Mouse (Mus musculus) heart, adult 18-20 months (tissue): ENCODE data around the gene Pex11g. TPM values are rescaled to one million over a fixed set of nuclear protein-coding genes. Genes with fewer than 3 reads are reported as not detected.

ENCODE experiments used
- DNase-seq, 2 experiments: peaks; one replicate each; pipeline ENCODE4 v3.0.0; 2021 to 2022; ENCODE audit warnings: mixed read lengths in 1 of 2
- total RNA-seq, 2 experiments: library from RNA; stranded (reverse); gene quantifications; 2 replicates each; pipeline ENCODE4 v1.2.3; 2021

Gene Pex11g
- total RNA-seq, 2 experiments from 2014 or later: 3.6 to 4.2 TPM

DNA sequence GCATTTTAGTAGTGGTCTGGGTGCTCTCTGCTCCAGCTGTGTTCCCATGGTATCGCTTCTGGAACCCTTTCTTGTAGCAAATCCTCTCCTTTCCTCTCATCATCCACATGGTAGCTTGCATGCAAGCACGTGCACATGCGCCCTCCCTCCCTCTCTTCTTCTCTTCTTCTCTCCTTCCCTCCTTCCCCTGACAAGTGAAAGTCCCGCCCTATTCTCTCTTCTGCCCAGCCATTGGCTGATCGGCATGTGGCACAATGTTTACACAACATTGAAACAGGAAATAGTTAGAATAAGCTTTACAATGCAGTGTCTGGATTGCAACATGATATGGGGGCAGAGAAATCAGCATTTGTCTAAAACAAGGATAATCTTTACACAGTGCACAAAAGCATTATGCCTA, 14.1 kb upstream of the Pex11g start:
- no peak for DNase-seq

DNA sequence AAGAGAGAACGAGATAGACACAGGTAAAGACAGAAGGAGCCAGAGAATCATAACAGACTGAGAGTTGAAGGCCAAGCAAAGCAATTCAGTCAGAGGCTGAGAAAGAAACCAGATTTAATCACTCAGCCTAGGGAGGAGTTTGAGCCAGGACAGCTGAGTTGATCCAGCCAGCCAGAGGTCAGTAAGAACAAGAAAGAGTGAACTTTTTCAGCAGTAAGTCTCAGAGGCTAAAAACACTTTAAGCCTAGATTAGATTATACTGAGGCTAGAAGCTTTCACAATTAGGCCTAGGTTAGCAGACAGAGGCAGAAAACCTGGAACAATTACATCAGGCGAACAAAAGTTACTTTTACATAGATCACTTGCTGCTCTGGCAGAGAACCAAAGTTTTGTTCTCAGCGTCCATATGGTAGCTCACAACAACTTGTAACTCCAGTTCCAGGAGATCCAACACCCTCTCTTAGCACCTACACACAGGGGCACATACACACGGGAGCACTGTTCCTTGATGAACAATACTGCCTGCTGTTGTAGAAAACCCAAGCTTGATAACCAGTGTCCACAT, 12.8 kb upstream of the Pex11g start:
- no peak for DNase-seq

DNA sequence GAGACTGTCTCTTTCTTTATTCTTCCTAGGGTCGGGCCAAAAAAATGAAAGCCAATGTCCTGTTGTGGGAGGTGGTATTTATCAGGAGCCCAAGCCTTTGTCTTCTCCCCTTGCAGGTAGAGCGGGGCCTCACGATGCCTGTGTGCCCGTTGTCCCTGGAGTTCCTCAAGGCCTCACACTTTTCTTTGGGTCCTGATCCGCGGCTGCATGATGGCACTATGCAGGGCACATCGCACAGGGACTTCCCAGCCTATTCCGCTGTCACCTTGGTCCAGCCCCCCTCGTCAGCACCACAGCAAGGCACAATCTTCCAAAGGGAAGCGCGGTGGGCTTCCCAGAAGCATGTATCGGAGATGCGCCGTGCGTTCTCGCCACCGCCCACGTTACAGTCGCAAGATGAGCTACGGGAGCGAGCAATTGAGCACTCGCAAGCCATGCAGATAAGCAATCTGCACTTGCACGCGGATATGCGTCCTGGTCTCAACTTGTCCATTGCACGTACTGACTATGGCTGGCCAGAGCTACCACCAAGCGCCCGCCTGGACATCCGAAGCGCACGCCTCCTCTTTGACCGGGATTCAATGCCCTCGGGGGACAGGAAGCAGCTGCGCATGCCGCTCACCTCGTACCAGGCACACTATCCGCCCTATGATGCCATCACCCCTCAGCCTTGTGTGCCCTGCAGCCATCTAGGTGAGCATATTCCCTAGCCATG, 8.4 kb upstream of the Pex11g start:
- no peak for DNase-seq

DNA sequence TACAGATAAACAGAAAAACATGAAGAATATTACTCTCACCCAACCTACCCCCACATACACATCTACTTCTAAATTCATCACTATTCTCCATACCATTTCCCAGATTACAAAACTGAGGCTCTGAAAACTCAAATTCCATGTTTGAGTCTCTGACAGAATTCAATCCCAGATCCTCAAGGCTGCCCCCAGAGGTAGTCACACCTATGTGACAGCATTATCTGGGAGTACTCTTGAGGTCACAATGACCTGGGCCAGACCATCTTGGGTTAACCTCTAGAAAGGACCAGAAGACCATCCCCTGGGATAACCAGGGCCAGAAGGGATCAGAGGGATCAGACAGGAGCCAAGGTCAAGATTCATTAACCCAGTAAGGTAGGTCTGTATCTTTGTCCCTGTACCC, 3.1 kb upstream of the Pex11g start, which contains the start of gene Tex45:
Tex45 (plus strand) TSS at position 301 of the 400 bp plus-strand sequence.
- DNase-seq: no peak

DNA sequence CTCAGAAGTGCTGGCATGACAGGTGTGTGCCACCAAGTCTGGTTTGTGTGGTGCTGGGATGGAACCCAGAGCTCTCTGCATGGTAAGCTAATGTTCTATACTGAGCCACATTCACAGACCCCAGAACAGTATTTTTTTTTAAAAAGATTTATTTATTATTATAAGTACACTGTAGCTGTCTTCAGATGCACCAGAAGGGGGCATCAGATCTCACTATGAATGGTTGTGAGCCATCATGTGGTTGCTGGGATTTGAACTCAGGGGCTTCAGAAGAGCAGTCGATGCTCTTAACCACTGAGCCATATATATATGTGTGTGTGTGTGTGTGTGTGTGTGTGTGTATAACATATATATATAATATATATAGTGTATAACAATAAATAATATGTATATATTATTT, 1.4 kb upstream of the Pex11g start:
- DNase-seq: no peak

DNA sequence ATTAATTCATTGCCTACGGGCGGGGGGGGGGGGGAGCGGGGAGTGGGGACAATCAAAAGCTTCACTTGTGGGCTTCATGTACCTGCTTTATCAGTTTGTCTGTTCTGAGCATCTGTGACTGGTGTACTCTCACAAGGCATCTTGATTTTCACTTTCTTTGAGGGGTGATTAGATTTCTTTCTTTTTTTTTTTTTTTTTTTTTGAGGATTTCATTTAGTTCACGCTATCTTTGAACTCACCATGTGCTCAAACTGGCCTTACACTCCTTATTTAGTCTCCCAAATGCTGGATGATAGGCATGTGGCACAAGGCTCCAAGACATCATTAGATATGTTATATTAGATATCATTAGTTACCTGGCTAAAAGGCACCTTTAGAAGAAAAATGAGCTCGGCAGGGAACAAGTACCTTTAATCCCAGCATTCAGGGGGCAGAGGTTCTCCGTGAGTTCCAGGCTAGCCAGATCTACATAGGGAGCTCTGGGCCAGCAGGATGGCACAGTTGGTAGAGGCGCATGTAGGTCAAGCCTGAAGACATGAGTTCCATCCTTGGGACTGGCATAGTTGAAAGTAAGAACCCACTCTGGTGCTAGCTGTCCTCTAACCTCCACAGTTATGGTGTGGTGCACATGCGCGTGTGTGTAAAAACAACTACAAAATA, 536 bp upstream of the Pex11g start:
- DNase-seq: peak in 1 of 2 experiments; percentile 19

DNA sequence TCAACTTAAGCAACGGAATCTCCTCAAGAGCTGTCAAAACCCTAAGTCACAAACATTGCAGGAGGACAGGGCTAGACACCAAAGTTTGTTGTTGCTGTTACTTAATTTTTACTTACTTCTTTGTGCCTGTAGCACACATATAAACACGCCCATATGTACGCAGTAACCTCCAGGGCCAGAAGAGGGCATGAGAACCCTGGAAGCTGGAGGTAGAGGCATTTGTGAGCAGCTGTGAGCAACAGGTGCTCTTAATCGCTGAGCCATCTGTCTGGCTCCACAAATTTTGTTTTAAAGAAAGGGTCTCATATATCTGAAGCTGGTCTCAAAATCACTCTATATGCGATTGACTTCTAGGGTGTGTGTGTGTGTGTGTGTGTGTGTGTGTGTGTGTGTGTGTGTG, 3.2 kb downstream of the Pex11g start:
- no peak for DNase-seq

DNA sequence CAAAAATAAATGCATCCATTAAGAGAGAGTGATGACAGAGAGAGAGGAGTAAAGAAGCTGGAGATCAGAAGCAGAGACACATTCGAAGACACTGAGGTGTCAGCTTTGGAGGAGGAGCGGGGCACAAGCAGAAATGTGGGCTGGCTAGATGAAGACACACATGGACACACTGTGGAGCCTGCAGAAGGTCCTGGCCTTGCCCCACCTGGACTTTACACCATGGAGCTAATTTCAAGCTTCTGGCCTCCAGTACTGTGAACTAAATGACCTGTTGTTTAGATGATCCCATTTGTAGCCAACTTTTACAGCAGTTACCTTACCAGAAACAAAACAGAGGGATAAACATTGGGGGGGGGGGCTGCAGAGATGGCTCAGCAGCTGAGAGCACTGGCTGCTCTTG, 4.2 kb downstream of the Pex11g start:
- no peak for DNase-seq

DNA sequence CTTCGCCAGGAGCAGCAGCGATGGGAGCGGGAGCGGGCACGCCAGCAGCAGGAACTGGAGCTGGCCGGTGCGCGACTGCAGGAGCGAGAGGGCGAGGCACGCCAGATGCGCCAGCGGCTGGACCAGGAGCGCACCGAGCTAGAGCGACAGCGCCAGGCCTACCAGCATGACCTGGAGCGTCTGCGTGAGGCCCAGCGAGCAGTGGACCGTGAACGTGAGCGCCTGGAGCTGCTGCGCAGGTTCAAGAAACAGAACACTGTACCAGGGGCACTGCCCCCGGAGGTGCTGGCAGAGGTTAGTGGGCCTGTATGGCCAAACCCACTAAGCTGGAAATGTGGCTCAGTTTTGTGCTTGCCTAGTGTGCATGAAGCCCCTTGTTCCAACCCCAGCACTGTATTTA, 15.5 kb downstream of the Pex11g start:
- DNase-seq: no peak

DNA sequence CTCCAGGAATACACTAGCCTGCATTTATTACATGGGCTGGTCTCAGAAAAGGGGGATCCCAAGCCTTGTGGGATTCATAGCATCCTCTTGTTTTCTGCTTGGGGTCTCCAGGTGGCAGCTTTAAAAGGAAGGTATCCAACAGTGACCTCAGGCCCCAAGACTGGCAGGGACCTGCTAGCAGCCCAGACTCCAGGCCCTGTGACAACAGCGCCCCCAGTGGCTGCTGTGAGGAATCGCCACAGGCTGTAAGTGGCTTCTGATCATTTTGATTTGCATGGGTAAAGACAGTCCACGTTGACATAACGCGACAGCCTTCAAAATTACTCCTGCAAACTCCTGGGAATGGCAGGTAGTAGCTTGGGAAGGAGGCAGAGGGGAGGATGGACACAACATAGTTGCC, 16.8 kb downstream of the Pex11g start:
- DNase-seq: peak; percentile 32 to 70

DNA sequence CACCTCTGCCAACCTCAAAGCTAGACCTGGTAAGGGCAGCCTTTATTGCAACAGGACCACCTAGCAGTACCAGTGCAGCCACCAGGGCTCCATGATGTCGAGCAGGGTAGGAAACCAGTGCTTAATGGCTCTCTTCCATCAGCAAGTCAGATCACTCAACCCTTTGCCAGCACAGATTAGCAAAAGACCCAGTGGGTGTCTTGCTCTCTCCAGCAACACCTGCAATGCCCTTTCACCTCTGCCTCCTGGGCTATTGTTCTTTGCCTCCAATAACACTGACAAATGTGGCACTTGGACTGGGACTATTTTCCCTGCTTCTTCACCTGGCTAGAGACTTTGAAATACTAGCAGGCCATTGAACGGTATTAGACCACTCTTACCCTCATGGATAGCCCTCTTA, 18.3 kb downstream of the Pex11g start:
- DNase-seq: no peak

DNA sequence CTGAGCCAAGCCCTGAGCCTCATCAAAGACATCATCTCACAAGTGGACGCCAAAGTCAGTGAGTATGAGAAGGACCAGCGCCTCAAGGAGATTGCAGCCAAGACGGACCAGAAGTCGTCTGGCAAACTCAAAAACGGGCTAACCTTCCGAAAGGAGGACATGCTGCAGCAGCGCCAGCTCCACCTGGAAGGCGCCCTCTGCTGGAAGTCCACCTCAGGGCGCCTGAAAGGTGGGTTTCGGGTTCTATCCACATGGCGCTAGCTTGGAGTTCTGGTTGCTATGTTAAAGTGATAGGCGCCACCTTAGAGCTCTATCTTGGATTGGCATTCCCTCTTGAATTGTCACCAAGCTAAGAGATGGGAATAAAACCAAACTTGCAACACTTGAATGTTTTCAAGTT, 28.0 kb downstream of the Pex11g start:
- DNase-seq: no peak

DNA sequence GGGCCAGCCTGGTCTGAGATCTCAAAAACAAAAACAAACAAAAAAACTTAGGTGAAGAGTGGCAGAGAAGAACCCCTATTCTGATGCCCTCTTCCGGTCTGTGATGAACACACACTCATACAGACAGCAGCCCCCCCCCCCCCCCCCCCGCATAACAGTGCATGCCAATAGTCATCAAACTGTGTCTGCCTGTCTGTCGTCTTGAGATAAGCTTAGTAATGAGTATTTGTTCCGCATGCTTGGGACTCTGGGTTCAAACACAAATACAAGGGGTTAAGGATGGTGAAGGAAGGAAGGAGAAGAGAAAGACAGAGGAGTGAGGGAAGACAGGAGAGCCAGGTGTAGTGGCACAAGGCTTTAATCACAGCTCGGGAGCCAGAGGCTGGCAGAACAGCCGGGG, 31.0 kb downstream of the Pex11g start:
- no peak for DNase-seq

DNA sequence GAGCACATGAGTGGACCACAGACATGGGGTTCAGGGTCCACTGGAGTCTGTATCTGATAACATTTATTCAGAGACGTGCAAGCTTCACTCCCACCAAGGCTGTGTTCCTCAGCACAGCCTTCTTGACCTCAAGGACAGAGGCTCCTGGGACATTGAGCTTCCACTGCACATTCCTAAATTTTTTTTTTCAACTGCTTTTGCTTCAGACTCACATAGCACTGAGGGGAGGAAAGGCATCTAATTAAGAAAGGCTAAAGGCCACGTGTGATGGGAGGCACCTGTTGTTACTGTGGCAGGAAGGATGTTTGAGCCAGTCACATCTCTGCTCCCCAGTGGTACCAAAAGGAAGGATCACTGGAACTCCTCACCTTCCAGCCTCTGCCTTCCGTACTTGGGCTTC, 36.4 kb downstream of the Pex11g start:
- no peak for DNase-seq

DNA sequence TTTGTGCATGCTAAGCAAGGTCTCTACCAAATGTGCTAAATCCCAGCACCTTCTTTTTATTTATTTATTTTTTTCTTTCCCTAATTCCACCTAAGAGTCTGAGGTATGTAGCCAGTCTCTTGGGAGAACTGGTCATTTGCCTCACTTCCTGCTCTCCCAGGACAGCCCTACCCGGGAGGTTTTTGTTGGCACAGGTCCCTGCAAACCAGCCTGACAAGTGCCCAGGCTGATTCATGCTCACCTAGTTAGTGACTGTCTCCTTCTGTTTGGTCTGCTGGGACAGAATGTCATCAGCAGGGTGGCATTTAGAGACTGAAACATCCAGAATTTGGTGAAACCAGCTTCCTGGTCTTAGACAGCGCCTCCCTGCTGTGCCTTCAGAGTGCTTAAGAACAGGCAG, 37.5 kb downstream of the Pex11g start:
- DNase-seq: peak; percentile 49 to 61

DNA sequence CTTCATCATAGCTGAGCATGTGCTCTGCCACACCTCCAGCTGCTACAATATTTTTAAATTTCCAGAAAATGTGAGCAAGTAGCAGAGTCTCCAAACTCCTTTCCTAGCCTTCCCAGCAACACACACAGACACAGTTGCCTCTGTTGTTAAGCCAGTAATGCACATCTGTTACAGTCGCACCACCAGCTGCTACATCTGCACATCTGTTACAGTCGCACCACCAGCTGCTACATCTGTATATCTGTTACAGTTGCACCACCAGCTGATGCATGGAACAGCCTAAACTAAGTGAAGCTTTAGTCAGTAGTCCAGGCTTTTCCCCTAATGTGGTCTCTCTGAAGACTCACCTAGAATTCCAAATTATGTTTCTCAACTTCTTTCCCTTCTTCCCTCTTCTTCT, 39.1 kb downstream of the Pex11g start:
- DNase-seq: no peak

DNA sequence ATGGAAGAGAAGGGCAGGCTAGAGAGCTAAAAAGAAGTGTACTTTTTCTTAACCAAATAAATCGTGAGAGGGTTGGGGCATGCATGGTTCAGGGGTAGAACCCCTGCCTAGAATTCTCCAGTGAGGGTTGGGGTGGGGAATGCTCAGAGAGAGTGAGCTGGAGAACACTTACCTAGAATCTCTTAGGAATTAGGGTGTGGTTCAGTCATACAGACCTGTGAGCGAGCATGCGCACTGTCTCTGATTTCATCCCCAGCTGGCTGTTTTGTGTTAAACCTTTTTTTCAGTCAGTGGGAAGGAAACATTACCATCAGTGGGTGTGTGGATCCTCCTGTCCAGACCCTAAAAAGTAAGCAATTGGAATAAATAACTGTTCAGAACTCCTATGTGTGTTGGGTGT, 41.3 kb downstream of the Pex11g start:
- no peak for DNase-seq

DNA sequence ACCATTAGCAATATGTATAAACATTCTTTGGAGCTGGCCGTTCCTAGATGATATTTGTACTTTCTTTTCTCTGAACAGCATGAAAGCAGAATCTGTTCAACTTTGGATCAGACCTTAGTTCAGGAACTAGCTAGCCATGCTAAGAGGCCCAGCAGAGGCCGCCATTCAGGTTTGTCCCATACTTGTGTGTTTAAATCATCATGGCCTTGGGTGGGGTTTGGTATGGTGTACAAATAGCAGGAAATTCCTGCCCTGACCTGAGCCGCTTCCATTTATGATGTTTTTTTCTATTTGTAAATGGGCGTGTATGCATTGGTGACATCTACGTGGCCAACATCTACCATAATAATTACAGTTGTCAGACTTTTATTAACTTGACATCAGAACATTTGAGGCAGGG, 42.3 kb downstream of the Pex11g start:
- DNase-seq: peak in 1 of 2 experiments; percentile 53

DNA sequence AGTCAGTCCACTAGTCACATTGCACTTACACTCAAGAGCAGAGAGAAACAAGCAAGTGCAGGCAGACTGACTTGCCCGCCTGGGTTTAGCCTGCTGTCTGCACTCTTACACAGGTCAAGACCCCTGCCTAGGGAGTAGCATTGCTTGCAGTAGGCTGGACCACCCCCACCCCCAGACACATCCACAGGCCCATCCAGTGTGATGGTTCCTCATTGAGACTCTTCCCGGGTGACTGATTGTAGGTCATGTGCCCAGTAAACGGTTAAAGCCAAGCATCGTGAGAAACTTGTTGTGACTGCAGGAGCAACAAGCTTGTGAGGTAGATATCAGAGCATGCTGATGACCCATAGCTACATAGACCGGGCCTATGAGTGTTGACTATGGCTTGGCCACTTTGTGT, 46.0 kb downstream of the Pex11g start:
- DNase-seq: no peak

DNA sequence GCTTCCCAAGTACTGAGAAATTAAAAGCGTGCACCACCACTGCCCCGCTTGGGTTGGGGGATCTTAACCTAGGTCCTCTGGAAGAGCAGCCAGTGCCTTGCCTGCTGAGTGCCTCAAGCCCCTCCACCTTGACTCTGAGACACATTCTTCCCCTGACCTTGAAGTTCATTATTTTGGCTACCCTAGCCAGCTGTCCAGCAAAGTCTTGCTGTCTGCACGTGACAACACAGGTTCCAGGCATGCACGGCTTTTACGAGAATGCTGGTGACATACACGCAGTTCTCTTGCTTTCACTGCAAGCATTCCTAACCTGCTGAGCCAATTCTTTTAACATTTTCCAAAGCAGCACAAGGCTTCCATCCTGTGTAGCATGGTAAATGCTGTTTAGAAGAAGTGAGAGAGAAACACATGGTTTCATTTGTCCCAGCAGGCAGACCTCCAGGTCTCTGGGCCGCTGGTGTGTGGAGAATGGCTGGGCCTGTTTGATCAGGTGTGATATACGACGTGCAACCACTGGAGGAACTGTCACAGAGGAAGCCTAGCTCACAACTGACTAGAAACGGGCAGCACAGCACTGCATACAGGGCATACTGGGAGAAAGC, 47.3 kb downstream of the Pex11g start:
- no peak for DNase-seq

DNA sequence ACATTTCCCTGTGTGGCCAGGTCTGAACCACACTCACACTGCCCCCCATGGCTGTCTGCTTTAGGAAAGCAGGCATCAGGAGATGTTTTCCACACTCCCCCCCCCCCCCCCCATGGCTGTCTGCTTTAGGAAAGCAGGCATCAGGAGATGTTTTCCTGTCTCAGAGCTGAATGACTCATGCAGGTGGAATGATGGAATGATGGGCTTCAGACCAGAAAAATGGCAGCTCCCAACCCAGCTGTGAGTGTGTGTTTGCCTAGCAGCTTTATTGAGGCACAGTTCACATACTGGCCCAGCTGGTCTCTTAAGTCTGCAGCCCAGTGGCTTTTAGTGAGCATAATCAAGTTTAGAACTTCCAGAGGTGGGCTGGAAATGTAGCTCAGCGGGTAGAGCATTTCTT, 49.4 kb downstream of the Pex11g start:
- peak; percentile 42 to 52 for DNase-seq

DNA sequence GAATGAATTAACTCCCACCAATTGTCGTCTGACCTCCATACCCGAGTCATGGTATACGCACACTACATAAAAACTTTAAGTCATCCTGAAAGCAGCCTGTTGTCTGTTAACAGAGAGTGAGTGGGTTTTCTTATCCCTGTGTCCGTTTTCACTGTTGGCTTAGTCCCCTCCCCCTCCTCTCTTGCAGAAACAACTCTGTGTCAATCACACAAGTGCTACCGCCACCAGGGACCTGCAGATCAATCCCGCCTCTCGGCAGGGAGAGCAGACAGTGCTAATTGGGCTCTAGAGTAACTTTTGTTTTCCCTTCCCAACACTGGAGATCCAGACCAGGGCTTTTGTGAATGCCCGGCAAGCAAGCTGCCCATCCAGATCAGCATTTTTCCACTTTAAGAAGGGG, 50.0 kb downstream of the Pex11g start:
- DNase-seq: peak in 1 of 2 experiments; percentile 33

DNA sequence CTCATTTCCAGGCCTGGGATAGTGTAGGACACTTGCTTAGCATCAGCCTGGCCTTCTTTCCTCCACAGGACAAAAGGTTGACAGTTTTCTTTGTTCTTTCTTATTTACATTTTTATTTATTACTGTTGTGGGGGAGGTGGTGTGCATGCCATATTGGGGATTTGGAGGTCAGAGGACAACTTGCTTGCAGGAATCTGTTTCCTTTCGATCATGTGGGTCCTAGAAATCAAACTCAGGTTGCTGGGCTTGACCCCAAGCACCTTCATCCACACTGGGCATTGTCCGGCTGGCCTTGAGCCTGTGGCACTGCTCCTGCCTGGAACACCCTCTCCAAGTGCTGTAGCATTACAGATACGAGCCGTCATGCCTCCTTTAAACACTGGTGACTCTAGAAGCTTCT, 50.6 kb downstream of the Pex11g start:
- peak in 1 of 2 experiments; percentile 48 for DNase-seq
